In the genomic region with DNA sequence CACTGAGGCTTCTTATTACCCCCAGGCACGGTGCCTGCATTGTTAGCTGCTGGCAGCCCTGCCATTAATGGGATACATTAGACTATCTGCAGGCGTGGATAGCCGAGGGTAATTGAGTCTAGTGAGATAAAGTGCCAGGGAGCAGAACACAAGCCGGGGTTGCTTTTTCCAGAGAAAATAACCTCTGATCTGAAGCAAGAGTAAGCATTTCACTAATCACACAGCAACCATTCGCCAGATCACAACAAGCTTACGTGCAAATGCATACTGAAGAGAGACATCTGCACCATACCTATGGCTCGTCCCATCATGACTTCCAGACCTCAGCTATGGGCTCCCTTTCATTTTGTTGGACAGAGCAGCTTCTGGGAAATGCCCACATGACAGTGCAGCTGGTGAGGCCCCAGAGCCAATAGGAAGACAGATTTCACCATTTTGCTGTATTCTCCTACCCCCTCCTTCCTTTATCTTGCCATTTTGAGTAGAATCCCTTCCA, we compare ENCODE assay signal across 14 mouse cellular contexts. TPM values are rescaled to one million over a fixed set of nuclear protein-coding genes. Genes with fewer than 3 reads are reported as not detected.
DNase-seq lines count a peak whose midpoint lies in the region; ATAC-seq lines count a peak whose summit lies in the region.
"Had no signal": no experiment of that assay in that cellular context is flagged by ENCODE, and none has a peak within 500 bp of the region (broad histone marks: within the 10 kb centered on the region; RNA-seq: fewer than 3 reads in every experiment).

No protein-coding gene starts in this region.

- H3K36me3 ChIP-seq in hindbrain, embryonic 11.5 days (ENCODE audit: control insufficient read depth, insufficient read depth, low read length), result no peaks in the 10 kb centered on the region
- H3K36me3 ChIP-seq: embryonic facial prominence, embryonic 13.5 days had no signal

- no peak overlapping the region for H3K4me3 ChIP-seq in hindbrain, embryonic 11.5 days (ENCODE audit: low read depth, low read length)
- H3K4me3 ChIP-seq: embryonic facial prominence, embryonic 13.5 days; gastrocnemius, adult 2 months had no signal

- no peaks in the 10 kb centered on the region for H3K27me3 ChIP-seq in hindbrain, embryonic 11.5 days (ENCODE audit: control insufficient read depth, insufficient read depth, low read length)
- H3K27me3 ChIP-seq: embryonic facial prominence, embryonic 13.5 days had no signal

- peak overlapping the region; percentile 79 for H3K27ac ChIP-seq in hindbrain, embryonic 11.5 days (ENCODE audit: low read depth, low read length)
- H3K27ac ChIP-seq: embryonic facial prominence, embryonic 13.5 days; gastrocnemius, adult 2 months; kidney, postnatal 0 days had no signal

- H3K4me2 ChIP-seq in hindbrain, embryonic 11.5 days (replicated peaks; ENCODE audit: low read depth, low read length), result no peak overlapping the region
- H3K4me2 ChIP-seq: embryonic facial prominence, embryonic 13.5 days had no signal

- peak; percentile 67 for ATAC-seq in hindbrain, embryonic 11.5 days (ENCODE audit: low FRiP score)
- ATAC-seq in cerebellum, adult (ENCODE audit: insufficient number of reproducible peaks, low FRiP score, low TSS enrichment), result no peak

- H3K4me1 ChIP-seq in hindbrain, embryonic 11.5 days (replicated peaks; ENCODE audit: control insufficient read depth, insufficient read depth, low read length), result peaks cover 6% of the 10 kb centered on the region; the same call in 1 of the 2 replicates

- peak; percentile 31 for DNase-seq in right cerebral cortex, postnatal 25 days
- no peak for DNase-seq in right cerebral cortex, postnatal 14 days
- no peak for DNase-seq in hindbrain, embryonic 11.5 days (ENCODE audit: low spot score)
- DNase-seq in layer of hippocampus, postnatal 36 days, result peak; percentile 49 to 55
- no peak for DNase-seq in retina, embryonic 14.5 days (ENCODE audit: low spot score)
- DNase-seq in gastrocnemius, postnatal 10 days, result no peak
- DNase-seq in gastrocnemius, adult 8-10 months (ENCODE audit: low spot score in 2 of 2), result no peak
- DNase-seq: gastrocnemius, adult 2 months; heart, postnatal 10 days; lung, adult 18-20 months; thymus, adult 18-20 months had no signal

- 68% methylated on average over 7 of the region's 7 CpGs for WGBS in hindbrain, embryonic 11.5 days

- H3K9me3 ChIP-seq in hindbrain, embryonic 11.5 days (ENCODE audit: control insufficient read depth, low read length), result no peaks in the 10 kb centered on the region
- H3K9me3 ChIP-seq: embryonic facial prominence, embryonic 13.5 days had no signal

- no peak overlapping the region for H3K9ac ChIP-seq in hindbrain, embryonic 11.5 days (ENCODE audit: low read depth, low read length)
- H3K9ac ChIP-seq: embryonic facial prominence, embryonic 13.5 days had no signal

RNA-seq across cellular contexts. Expression of gene Map3k13, which starts 59.3 kb away (rescaled TPM):
- polyA plus RNA-seq in hindbrain, embryonic 11.5 days (2014; fragmentation: Nextera tagmentation; extraction: Ambion mirVana), result 7.5 and 7.8 TPM in 2 replicates
- total RNA-seq in layer of hippocampus, postnatal 36 days (2021), result 10 to 100 TPM; 15.3 to 17.3 TPM
- total RNA-seq in gastrocnemius, postnatal 10 days (2021), result under 1 TPM; 0.38 to 0.52 TPM
- under 1 TPM; 0.56 to 0.75 (median 0.61) TPM for total RNA-seq in gastrocnemius, adult 8-10 months (2022)

Comparison
In these comparisons a context has a peak if more than half of its experiments do, and no peak if none do; other contexts are left out.
1. DNase-seq: peak in right cerebral cortex, postnatal 25 days (single experiment) and layer of hippocampus, postnatal 36 days (2 of 2); none in right cerebral cortex, postnatal 14 days (single experiment), hindbrain, embryonic 11.5 days (single experiment), retina, embryonic 14.5 days (single experiment), gastrocnemius, postnatal 10 days (single experiment) and gastrocnemius, adult 8-10 months (0 of 2).
2. RNA of gene Map3k13, which starts 59.3 kb away (total RNA-seq): 15.3 to 17.3 TPM in layer of hippocampus, postnatal 36 days; 0.56 to 0.75 TPM in gastrocnemius, adult 8-10 months and 0.38 to 0.52 TPM in gastrocnemius, postnatal 10 days; every median in the first group is over 4 times any median in the second.